Mouse (Mus musculus): ENCODE data around the gene Abraxas2. TPM values are rescaled to one million over a fixed set of nuclear protein-coding genes. Genes with fewer than 3 reads are reported as not detected.

Abraxas2 gene
- polyA plus RNA-seq, 1 experiment from 2014 or later: 39.6 TPM

GRCm38 (mm10) chr7:132898234-132898633 lies 39.2 kb downstream of the Abraxas2 start:
- H3K4me1 ChIP-seq (ENCODE audit: insufficient read depth): no peaks in the 10 kb centered on the region
- ATAC-seq (ENCODE audit: insufficient read depth): no peak
- DNase-seq: no peak
- H3K9me3 ChIP-seq (ENCODE audit: low read depth, low read length): no peaks in the 10 kb centered on the region
- H3K27ac ChIP-seq (ENCODE audit: low read depth): no peak overlapping the region
- whole genome bisulfite sequencing: 90% methylated on average over 2 of the region's 2 CpGs
- no peaks in the 10 kb centered on the region for H3K36me3 ChIP-seq (ENCODE audit: insufficient read depth)
- H3K9ac ChIP-seq: no peak overlapping the region
- no peaks in the 10 kb centered on the region for H3K27me3 ChIP-seq (ENCODE audit: insufficient read depth, low read length)
- no peak overlapping the region for H3K4me2 ChIP-seq
- peak; percentile 62 for TF ChIP-seq CTCF (IDR thresholded peaks at IDR 0.05; ENCODE audit: low read depth)
- no peak overlapping the region for H3K4me3 ChIP-seq (ENCODE audit: low read depth, low read length)

- H3K4me1 ChIP-seq (ENCODE audit: insufficient read depth): no peaks in the 10 kb centered on the region
- ATAC-seq (ENCODE audit: insufficient read depth) (peak; percentile 70), DNase-seq (peak; percentile 14)
- no peaks in the 10 kb centered on the region for H3K36me3 ChIP-seq (ENCODE audit: insufficient read depth)
- no peak overlapping the region for H3K4me3 ChIP-seq (ENCODE audit: low read depth, low read length)
- no peaks in the 10 kb centered on the region for H3K9me3 ChIP-seq (ENCODE audit: low read depth, low read length)
- 37% methylated on average over 2 of the region's 2 CpGs for WGBS
- no peaks in the 10 kb centered on the region for H3K27me3 ChIP-seq (ENCODE audit: insufficient read depth, low read length)
- H3K27ac ChIP-seq (ENCODE audit: low read depth): no peak overlapping the region
- no peak overlapping the region for H3K4me2 ChIP-seq
- no peak for TF ChIP-seq CTCF (IDR thresholded peaks at IDR 0.05; ENCODE audit: low read depth)
- H3K9ac ChIP-seq: no peak overlapping the region
Measured at GRCm38 (mm10) chr7:132900826-132901531, 42.0 kb downstream of the Abraxas2 start.

GRCm38 (mm10) chr7:132903796-132904195 lies 44.8 kb downstream of the Abraxas2 start:
- ATAC-seq (ENCODE audit: insufficient read depth) (no peak), DNase-seq (no peak)
- H3K9ac ChIP-seq: no peak overlapping the region
- H3K27me3 ChIP-seq (ENCODE audit: insufficient read depth, low read length): no peaks in the 10 kb centered on the region
- 54% methylated on average over 3 of the region's 3 CpGs for WGBS
- H3K4me2 ChIP-seq: no peak overlapping the region
- no peaks in the 10 kb centered on the region for H3K4me1 ChIP-seq (ENCODE audit: insufficient read depth)
- no peak for TF ChIP-seq CTCF (IDR thresholded peaks at IDR 0.05; ENCODE audit: low read depth)
- no peaks in the 10 kb centered on the region for H3K36me3 ChIP-seq (ENCODE audit: insufficient read depth)
- H3K9me3 ChIP-seq (ENCODE audit: low read depth, low read length): peaks cover 4% of the 10 kb centered on the region; the same call in 1 of the 2 replicates
- no peak overlapping the region for H3K4me3 ChIP-seq (ENCODE audit: low read depth, low read length)
- H3K27ac ChIP-seq (ENCODE audit: low read depth): no peak overlapping the region

- Histone ChIP-seq H3K4me1 (ENCODE audit: insufficient read depth) (no peaks in the 10 kb centered on the region), H3K9ac (no peak overlapping the region), H3K4me2 (no peak overlapping the region), H3K27me3 (ENCODE audit: insufficient read depth, low read length) (no peaks in the 10 kb centered on the region), H3K4me3 (ENCODE audit: low read depth, low read length) (no peak overlapping the region), H3K9me3 (ENCODE audit: low read depth, low read length) (no peaks in the 10 kb centered on the region), H3K36me3 (ENCODE audit: insufficient read depth) (no peaks in the 10 kb centered on the region), H3K27ac (ENCODE audit: low read depth) (no peak overlapping the region)
- TF ChIP-seq CTCF (IDR thresholded peaks at IDR 0.05; ENCODE audit: low read depth): no peak
- no peak for DNase-seq
- 41% methylated on average over 3 of the region's 3 CpGs for WGBS
- no peak for ATAC-seq (ENCODE audit: insufficient read depth)
Measured at GRCm38 (mm10) chr7:132921971-132922370, 62.9 kb downstream of the Abraxas2 start.

- Histone ChIP-seq H3K27ac (ENCODE audit: low read depth) (no peak overlapping the region), H3K9ac (no peak overlapping the region), H3K9me3 (ENCODE audit: low read depth, low read length) (no peaks in the 10 kb centered on the region), H3K4me2 (no peak overlapping the region), H3K4me3 (ENCODE audit: low read depth, low read length) (no peak overlapping the region), H3K4me1 (ENCODE audit: insufficient read depth) (0 out of 2 replicates have a peak, but pooled peaks cover 2% of the 10 kb centered on the region), H3K36me3 (ENCODE audit: insufficient read depth) (no peaks in the 10 kb centered on the region), H3K27me3 (ENCODE audit: insufficient read depth, low read length) (no peaks in the 10 kb centered on the region)
- ATAC-seq (ENCODE audit: insufficient read depth): no peak
- DNase-seq: no peak
- WGBS: 76% methylated on average over 2 of the region's 2 CpGs
- no peak for TF ChIP-seq CTCF (IDR thresholded peaks at IDR 0.05; ENCODE audit: low read depth)
Measured at GRCm38 (mm10) chr7:132925227-132925626, 66.2 kb downstream of the Abraxas2 start.

GRCm38 (mm10) chr7:132927201-132927600 lies 68.2 kb downstream of the Abraxas2 start:
- H3K4me3 ChIP-seq (ENCODE audit: low read depth, low read length): no peak overlapping the region
- no peaks in the 10 kb centered on the region for H3K36me3 ChIP-seq (ENCODE audit: insufficient read depth)
- no peak overlapping the region for H3K4me2 ChIP-seq
- no peak for ATAC-seq (ENCODE audit: insufficient read depth)
- no peaks in the 10 kb centered on the region for H3K9me3 ChIP-seq (ENCODE audit: low read depth, low read length)
- WGBS: 52% methylated on average over 3 of the region's 3 CpGs
- 0 out of 2 replicates have a peak, but pooled peaks cover 4% of the 10 kb centered on the region for H3K4me1 ChIP-seq (ENCODE audit: insufficient read depth)
- no peak for DNase-seq
- H3K27ac ChIP-seq (ENCODE audit: low read depth): no peak overlapping the region
- no peaks in the 10 kb centered on the region for H3K27me3 ChIP-seq (ENCODE audit: insufficient read depth, low read length)
- no peak for TF ChIP-seq CTCF (IDR thresholded peaks at IDR 0.05; ENCODE audit: low read depth)
- H3K9ac ChIP-seq: no peak overlapping the region

GRCm38 (mm10) chr7:132930055-132930454 lies 71.0 kb downstream of the Abraxas2 start:
- WGBS: 79% methylated on average over 5 of the region's 5 CpGs
- Histone ChIP-seq H3K27me3 (ENCODE audit: insufficient read depth, low read length) (no peaks in the 10 kb centered on the region), H3K27ac (ENCODE audit: low read depth) (no peak overlapping the region), H3K9me3 (ENCODE audit: low read depth, low read length) (no peaks in the 10 kb centered on the region), H3K4me1 (ENCODE audit: insufficient read depth) (0 out of 2 replicates have a peak, but pooled peaks cover 7% of the 10 kb centered on the region), H3K4me3 (ENCODE audit: low read depth, low read length) (peak overlapping the region; percentile 93), H3K9ac (peak overlapping the region; percentile 95), H3K36me3 (ENCODE audit: insufficient read depth) (no peaks in the 10 kb centered on the region), H3K4me2 (peak overlapping the region; percentile 79)
- peak; percentile 31 for TF ChIP-seq CTCF (IDR thresholded peaks at IDR 0.05; ENCODE audit: low read depth)
- no peak for ATAC-seq (ENCODE audit: insufficient read depth)
- DNase-seq: no peak
